Mouse (Mus musculus) liver, embryonic 12.5 days (tissue): ENCODE measurements around the gene Ubxn11. TPM values are rescaled to one million over a fixed set of nuclear protein-coding genes. Genes with fewer than 3 reads are reported as not detected.
"Not testable (repeated sequence)": the region's sequence is repeated elsewhere in the genome, so short reads cannot be mapped to it uniquely, and the experiment has no call there.

ENCODE experiments used
- ATAC-seq: fragments of 200-750 bp; cut with Nextera tagmentation; 2 replicates; pipeline ENCODE4 v1.8.0; 2017; ENCODE audit warnings: moderate number of reproducible peaks, mild to moderate bottlenecking, moderate library complexity
- H3K27ac ChIP-seq: fragments of 300-500 bp; sonication (generic); 2 replicates; pipeline ENCODE4 v1.5.1; 2016; ENCODE audit warnings: mild to moderate bottlenecking
- H3K27me3 ChIP-seq: fragments of 300-500 bp; sonication (generic); replicated peaks from 2 replicates; pipeline ENCODE4 v1.6.1; 2016; ENCODE audit warnings: mild to moderate bottlenecking, moderate library complexity
- H3K36me3 ChIP-seq: fragments of 300-500 bp; sonication (generic); 2 replicates; pipeline ENCODE4 v1.6.1; 2016; ENCODE audit warnings: mild to moderate bottlenecking, moderate library complexity
- H3K4me1 ChIP-seq: fragments of 300-500 bp; sonication (generic); 2 replicates; pipeline ENCODE4 v1.6.1; 2016
- H3K4me2 ChIP-seq: fragments of 300-500 bp; sonication (generic); 2 replicates; pipeline ENCODE4 v1.6.1; 2016; ENCODE audit warnings: mild to moderate bottlenecking, moderate library complexity
- H3K4me3 ChIP-seq: fragments of 300-500 bp; sonication (generic); 2 replicates; pipeline ENCODE4 v1.5.1; 2016; ENCODE audit warnings: mild to moderate bottlenecking, moderate library complexity
- H3K9ac ChIP-seq: fragments of 300-500 bp; sonication (generic); 2 replicates; pipeline ENCODE4 v1.6.1; 2016; ENCODE audit warnings: mild to moderate bottlenecking, moderate library complexity
- H3K9me3 ChIP-seq: fragments of 300-500 bp; sonication (generic); replicated peaks from 2 replicates; pipeline ENCODE4 v1.6.1; 2016; ENCODE audit warnings: mild to moderate bottlenecking, moderate library complexity
- WGBS: fragments of 180-500 bp; shearing (Covaris S2); methylation state at CpG from one replicate; pipeline ENCODE4 v1.1.7; 2016; ENCODE audit not compliant: insufficient replicate concordance; 5-methylcytosine and 5-hydroxymethylcytosine counted together
- polyA plus RNA-seq: library from polyadenylated mRNA; unstranded; fragments of >200 nt; fragmentation: Nextera tagmentation; extraction: Ambion mirVana; gene quantifications from 2 replicates; pipeline ENCODE4 v1.2.1, GENCODE M21; 2016

Gene Ubxn11
- polyA plus RNA-seq, 1 experiment from 2014 or later = 3.4 TPM

DNA sequence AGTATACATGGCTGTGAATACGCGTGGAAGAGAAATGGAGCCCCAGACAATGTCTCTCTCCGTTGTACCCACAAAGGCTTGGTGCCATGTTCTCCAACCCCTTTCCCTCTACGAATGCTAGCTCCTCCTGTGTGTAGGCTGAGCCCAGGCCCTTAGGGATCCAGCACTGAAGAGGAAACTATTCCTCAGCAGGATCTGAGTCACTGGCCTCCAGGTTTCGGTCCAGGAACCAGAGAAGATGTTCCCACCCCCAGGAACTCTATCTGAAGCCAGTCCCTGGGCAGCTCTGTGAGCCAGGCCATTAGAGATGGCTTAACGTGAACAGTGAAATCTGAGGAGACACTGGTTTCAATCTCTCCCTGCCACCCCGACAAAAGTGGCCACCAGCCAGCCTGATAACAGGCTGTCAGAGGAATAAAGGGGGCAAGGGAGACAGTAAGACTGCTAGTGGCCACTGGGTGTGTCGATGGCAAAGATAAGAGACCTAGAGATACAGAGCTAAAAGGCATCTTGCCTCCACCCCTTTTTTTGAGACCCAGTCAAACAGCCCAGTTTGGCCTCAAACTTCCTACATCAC is 30.2 kb downstream of the Ubxn11 start:
- Histone ChIP-seq H3K36me3 (peaks cover 36% of the 10 kb centered on the region), H3K27ac (no peak overlapping the region), H3K4me1 (peaks cover 54% of the 10 kb centered on the region), H3K9ac (no peak overlapping the region), H3K4me3 (no peak overlapping the region), H3K4me2 (no peak overlapping the region), H3K9me3 (no peaks in the 10 kb centered on the region), H3K27me3 (no peaks in the 10 kb centered on the region)
- ATAC-seq = no peak
- WGBS = 53% methylated on average over 8 of the region's 8 CpGs

DNA sequence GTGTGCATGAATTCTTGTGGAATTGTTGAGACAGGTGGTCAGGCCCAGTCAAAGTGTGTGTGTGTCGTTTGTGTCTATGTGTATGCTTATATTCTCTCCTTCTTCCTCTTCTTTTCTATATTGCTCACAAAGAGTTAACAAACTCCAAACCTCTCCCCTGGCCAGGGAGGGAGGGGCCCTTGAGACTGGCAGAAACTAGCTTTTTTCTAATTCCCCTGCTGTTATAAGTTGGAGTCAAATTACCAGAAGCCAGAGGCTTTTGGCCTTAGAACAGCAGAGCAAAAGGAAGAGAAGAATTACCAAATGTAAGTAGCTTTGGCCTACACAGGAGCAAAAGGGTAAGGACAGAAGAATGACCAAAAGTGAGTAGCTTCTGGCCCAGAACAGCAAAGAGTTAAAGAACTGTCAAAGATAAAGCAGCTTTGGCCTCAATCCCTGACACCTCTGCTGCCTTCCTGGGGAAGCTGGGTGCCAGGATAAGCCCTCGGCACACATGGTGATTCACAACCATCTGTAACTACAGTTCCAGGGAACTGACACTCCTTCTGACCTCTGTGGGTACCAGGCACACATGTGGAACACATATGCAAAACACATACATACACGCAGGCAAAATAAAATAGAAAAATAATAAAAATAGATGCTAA is 34.0 kb downstream of the Ubxn11 start:
- ATAC-seq = no peak
- no peak overlapping the region for H3K4me3 ChIP-seq
- H3K9ac ChIP-seq = no peak overlapping the region
- no peak overlapping the region for H3K27ac ChIP-seq
- peaks cover 18% of the 10 kb centered on the region for H3K4me1 ChIP-seq
- H3K36me3 ChIP-seq = peaks cover 46% of the 10 kb centered on the region
- no peak overlapping the region for H3K4me2 ChIP-seq
- H3K9me3 ChIP-seq = no peaks in the 10 kb centered on the region
- 39% methylated on average over 3 of the region's 3 CpGs for WGBS
- H3K27me3 ChIP-seq = no peaks in the 10 kb centered on the region

DNA sequence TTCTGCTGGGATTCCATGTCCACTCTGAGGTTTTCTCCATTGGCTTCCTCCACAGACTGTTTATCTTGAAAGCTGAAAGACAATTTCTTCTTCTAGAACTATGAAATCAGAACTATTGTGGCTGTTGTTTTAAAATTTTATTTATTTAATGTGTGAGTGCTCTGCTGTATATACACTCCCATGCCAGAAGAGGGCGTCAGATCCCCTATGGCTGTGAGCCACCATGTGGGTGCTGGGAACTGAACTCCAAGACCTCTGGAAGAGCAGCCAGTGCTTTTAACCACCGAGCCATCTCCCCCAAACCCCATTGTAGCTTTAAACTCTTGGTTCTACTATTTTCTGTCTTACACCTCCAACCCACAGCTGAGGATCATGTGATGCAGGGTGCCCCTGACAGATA is 36.5 kb downstream of the Ubxn11 start:
- Histone ChIP-seq H3K9ac (no peak overlapping the region), H3K4me2 (no peak overlapping the region), H3K36me3 (peaks cover 40% of the 10 kb centered on the region), H3K4me3 (no peak overlapping the region), H3K27ac (no peak overlapping the region), H3K27me3 (no peaks in the 10 kb centered on the region), H3K9me3 (no peaks in the 10 kb centered on the region), H3K4me1 (peaks cover 18% of the 10 kb centered on the region)
- WGBS = 72% methylated on average over 2 of the region's 2 CpGs
- ATAC-seq = no peak

DNA sequence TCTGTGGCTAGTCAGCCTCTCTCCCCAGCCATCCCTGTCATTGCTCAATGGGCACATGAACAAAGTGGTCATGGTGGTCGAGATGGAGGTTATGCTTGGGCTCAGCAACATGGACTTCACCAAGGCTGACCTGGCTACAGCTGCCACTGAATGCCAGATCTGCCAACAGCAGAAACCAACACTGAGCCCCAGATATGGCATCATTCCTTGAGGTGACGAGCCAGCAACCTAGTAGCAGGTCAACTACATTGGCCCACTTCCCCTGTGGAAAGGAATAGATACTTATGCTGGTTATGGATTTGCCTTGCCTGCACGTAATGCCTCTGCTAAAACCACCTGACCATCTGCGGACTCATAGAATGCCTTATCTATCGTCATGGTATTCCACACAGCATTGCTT is 41.9 kb downstream of the Ubxn11 start:
- 81% methylated on average over 5 of the region's 5 CpGs for WGBS
- H3K4me3 ChIP-seq = not testable (repeated sequence)
- H3K36me3 ChIP-seq = peaks cover 62% of the 10 kb centered on the region

DNA sequence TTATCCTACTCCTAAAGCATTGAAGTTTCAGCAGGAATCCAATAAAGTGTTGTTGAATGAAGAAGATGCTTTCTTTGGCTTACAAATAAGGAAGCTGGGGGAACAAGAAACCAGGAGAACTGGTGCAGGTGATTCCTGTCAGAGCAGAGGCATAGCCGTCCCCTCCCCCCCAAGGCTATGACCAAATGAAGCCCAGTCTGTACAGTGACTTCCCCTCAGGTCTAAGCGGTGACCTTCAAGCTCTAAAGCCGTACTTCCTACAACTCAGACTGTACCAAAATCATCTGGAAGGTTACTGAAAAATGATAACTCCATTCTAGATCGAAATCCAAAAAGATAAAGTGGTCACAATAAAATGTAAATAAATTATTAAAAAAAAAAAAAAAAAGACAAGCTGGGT is 47.0 kb downstream of the Ubxn11 start:
- 68% methylated on average over 4 of the region's 4 CpGs for WGBS
- Histone ChIP-seq H3K36me3 (peaks cover 90% of the 10 kb centered on the region), H3K4me3 (no peak overlapping the region), H3K27ac (no peak overlapping the region), H3K9me3 (no peaks in the 10 kb centered on the region), H3K4me2 (no peak overlapping the region), H3K27me3 (no peaks in the 10 kb centered on the region), H3K9ac (no peak overlapping the region), H3K4me1 (peaks cover 4% of the 10 kb centered on the region; the same call in 1 of the 2 replicates)
- no peak for ATAC-seq

More for the DNA sequence above, 41.9 kb downstream of the Ubxn11 start:
- not testable (repeated sequence) for H3K27ac ChIP-seq, H3K4me1 ChIP-seq, H3K9me3 ChIP-seq, H3K27me3 ChIP-seq, H3K4me2 ChIP-seq, ATAC-seq, H3K9ac ChIP-seq

DNA sequence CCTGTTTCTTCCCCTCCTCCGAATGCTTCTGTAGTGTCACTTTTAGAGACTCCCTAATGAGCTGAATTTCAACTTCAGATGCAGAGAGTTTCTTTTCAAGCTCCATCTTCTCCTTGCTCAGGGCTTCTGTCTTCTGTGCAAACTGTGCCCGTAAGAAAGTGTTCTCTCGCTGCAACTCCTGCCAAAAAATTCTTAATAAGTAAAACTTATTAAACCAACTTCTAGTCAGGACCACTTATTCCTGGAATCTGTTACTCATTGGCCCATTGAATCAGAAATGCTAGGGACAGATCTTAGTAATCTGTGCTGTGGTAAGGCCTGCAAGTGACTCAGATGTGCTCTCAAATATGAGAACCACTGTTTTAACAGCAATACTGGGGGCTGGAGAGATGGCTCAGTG is 49.7 kb downstream of the Ubxn11 start:
- no peak overlapping the region for H3K4me2 ChIP-seq
- peaks cover 89% of the 10 kb centered on the region for H3K36me3 ChIP-seq

DNA sequence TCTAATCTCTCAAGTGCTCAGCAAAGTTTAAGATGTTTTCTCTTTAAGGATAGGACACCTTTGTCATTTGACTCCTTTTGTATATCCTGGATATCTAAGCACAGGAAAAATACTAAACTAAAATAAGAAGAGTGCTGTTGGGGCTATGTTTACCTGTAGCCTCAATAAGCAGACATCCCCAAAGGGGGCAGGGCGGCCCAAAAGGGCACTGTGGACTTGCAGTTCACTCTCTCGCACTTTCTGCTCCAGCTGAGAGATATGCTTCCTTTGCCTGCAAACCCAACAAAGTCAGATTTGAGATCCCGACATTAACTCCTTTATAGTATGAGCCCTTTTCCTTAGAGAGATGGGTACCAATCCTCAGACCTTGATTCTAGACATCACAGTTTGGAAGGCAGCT is 51.3 kb downstream of the Ubxn11 start:
- H3K9me3 ChIP-seq = no peaks in the 10 kb centered on the region
- no peak overlapping the region for H3K4me2 ChIP-seq
- H3K4me3 ChIP-seq = no peak overlapping the region
- ATAC-seq = no peak
- no peak overlapping the region for H3K9ac ChIP-seq
- 85% methylated on average over 3 of the region's 3 CpGs for WGBS
- peaks cover 6% of the 10 kb centered on the region for H3K4me1 ChIP-seq
- H3K36me3 ChIP-seq = peaks cover 74% of the 10 kb centered on the region
- H3K27me3 ChIP-seq = no peaks in the 10 kb centered on the region
- H3K27ac ChIP-seq = no peak overlapping the region

More for the DNA sequence above, 49.7 kb downstream of the Ubxn11 start:
- no peak overlapping the region for H3K4me3 ChIP-seq
- H3K27ac ChIP-seq = no peak overlapping the region
- no peak overlapping the region for H3K9ac ChIP-seq
- H3K9me3 ChIP-seq = no peaks in the 10 kb centered on the region
- peaks cover 4% of the 10 kb centered on the region; the same call in 1 of the 2 replicates for H3K4me1 ChIP-seq
- H3K27me3 ChIP-seq = no peaks in the 10 kb centered on the region
- ATAC-seq = no peak
- 81% methylated on average over 3 of the region's 3 CpGs for WGBS

DNA sequence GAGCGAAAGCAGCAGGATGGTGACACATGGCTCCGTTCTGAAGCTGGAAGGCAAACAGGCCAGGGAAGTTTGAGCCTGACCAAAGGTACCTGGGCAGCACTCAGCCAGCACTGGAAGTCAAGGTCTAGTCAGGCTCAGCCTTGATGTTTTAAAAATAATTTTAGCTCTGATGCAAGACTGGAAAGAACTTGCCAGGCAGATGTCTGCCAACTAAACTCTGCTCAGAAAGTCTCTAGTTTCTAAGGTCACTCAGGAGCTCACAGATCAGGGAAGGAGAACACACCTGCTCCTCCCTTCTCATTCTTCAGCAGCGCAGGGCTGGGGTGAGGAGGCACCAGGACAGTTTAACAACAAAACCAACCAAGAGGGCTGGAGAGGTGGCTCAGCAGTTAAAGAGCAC is 52.0 kb downstream of the Ubxn11 start:
- 91% methylated on average over 3 of the region's 3 CpGs for WGBS
- H3K27ac ChIP-seq = no peak overlapping the region

DNA sequence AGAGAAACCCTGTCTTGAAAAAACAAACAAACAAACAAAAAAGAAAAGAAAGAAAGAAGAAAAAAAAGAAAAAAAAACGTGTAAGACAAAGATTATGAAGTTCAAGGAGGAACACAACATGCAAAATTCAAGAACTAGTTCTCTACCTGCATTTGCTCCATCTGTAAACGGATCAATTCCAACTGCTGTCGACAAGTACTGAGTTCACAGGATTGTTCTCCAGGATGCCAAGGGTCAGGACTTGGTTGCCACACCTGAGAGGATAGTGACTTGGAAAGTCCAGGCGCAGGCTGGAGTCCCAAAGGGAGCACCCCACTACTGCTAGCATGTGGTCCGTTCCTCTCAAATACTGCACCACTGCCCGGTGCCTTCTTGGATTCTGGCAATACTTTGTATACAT is 53.2 kb downstream of the Ubxn11 start:
- Histone ChIP-seq H3K9ac (no peak overlapping the region), H3K36me3 (peaks cover 57% of the 10 kb centered on the region), H3K4me1 (peaks cover 7% of the 10 kb centered on the region), H3K9me3 (no peaks in the 10 kb centered on the region), H3K4me2 (no peak overlapping the region), H3K27me3 (no peaks in the 10 kb centered on the region), H3K27ac (no peak overlapping the region), H3K4me3 (no peak overlapping the region)
- 82% methylated on average over 6 of the region's 6 CpGs for WGBS
- no peak for ATAC-seq

More for the DNA sequence above, 52.0 kb downstream of the Ubxn11 start:
- no peak for ATAC-seq
- Histone ChIP-seq H3K9me3 (no peaks in the 10 kb centered on the region), H3K4me3 (no peak overlapping the region), H3K9ac (no peak overlapping the region), H3K27me3 (no peaks in the 10 kb centered on the region), H3K4me2 (no peak overlapping the region), H3K4me1 (peaks cover 12% of the 10 kb centered on the region), H3K36me3 (peaks cover 67% of the 10 kb centered on the region)

DNA sequence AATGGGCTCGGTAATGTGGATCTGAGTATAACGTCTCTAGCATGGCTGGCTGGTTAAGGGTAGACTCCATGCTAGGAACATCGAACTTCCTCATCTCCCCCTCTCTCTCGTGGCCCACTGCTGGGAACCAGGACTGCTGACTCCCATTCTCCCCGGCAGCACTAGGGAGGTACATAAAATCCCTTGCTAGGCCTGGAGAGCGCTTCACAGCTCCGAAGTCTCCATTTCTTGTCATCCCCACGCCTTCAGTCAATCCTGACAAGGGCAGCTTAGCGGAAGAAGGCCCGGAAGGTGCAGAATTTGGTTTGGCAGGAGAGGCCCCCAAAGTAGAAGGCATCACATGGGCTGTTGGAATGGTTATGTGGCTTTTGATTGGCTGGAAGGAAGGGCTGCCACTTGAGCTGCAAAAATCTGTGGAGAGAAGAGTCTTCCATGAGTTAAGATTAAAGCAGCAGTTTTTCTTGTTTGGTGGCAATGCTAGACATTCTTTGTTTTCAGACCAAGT is 53.6 kb downstream of the Ubxn11 start:
- no peak overlapping the region for H3K9ac ChIP-seq
- H3K36me3 ChIP-seq = peaks cover 52% of the 10 kb centered on the region
- H3K4me1 ChIP-seq = peaks cover 7% of the 10 kb centered on the region
- ATAC-seq = no peak
- no peak overlapping the region for H3K4me2 ChIP-seq
- H3K27me3 ChIP-seq = no peaks in the 10 kb centered on the region
- H3K27ac ChIP-seq = no peak overlapping the region
- no peaks in the 10 kb centered on the region for H3K9me3 ChIP-seq
- 86% methylated on average over 10 of the region's 10 CpGs for WGBS
- no peak overlapping the region for H3K4me3 ChIP-seq

DNA sequence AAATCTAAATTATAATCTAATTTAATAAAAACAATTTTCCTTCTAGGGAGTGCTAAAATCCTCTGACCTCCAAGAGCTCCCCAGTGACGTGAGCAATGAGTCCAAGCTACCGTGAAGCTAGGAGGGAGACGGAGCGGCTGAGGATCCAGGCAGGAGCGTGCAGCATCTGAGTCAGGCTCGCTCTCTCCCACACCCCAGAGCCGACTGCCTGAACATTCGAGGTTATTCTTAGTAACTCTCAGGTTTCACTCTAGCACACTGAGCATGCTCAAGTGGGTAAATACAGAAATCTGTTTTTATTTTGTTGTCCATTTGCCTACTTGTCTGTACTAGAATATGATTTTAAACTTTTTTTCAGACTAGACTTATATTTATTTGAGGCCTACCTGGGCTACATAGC is 54.4 kb downstream of the Ubxn11 start:
- H3K4me3 ChIP-seq = no peak overlapping the region
- 81% methylated on average over 8 of the region's 8 CpGs for WGBS
- H3K27ac ChIP-seq = no peak overlapping the region
- H3K9me3 ChIP-seq = no peaks in the 10 kb centered on the region
- no peak for ATAC-seq
- no peaks in the 10 kb centered on the region for H3K27me3 ChIP-seq
- no peak overlapping the region for H3K9ac ChIP-seq
- H3K4me2 ChIP-seq = no peak overlapping the region
- H3K36me3 ChIP-seq = peaks cover 45% of the 10 kb centered on the region
- H3K4me1 ChIP-seq = peaks cover 7% of the 10 kb centered on the region

DNA sequence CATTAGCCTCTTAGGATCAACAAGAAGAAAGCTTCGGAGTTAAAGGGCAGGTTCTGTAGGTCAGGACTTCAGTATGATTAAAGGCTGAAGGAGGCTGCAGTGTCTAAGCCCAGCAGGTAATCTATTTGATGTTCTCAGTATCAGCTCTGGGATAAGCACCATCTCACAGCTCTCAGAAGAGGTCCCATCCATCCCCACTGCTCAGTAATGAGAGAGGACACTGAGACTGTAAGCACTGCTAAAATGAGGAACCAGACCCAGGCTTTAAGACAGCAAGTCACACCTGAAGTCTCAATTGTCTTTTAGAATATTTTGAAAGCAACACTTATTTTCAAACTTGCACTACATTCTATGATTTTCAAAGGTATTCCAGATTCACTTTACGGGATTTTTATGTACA is 55.2 kb downstream of the Ubxn11 start:
- peaks cover 7% of the 10 kb centered on the region for H3K4me1 ChIP-seq
- H3K9ac ChIP-seq = no peak overlapping the region
- H3K9me3 ChIP-seq = no peaks in the 10 kb centered on the region
- peaks cover 37% of the 10 kb centered on the region for H3K36me3 ChIP-seq
- H3K27me3 ChIP-seq = no peaks in the 10 kb centered on the region
- no peak overlapping the region for H3K4me2 ChIP-seq
- H3K4me3 ChIP-seq = no peak overlapping the region
- H3K27ac ChIP-seq = no peak overlapping the region
- ATAC-seq = no peak
- WGBS = 85% methylated on average over 2 of the region's 2 CpGs
